7 mouse cellular contexts compared by ENCODE assay signal in the genomic region with DNA sequence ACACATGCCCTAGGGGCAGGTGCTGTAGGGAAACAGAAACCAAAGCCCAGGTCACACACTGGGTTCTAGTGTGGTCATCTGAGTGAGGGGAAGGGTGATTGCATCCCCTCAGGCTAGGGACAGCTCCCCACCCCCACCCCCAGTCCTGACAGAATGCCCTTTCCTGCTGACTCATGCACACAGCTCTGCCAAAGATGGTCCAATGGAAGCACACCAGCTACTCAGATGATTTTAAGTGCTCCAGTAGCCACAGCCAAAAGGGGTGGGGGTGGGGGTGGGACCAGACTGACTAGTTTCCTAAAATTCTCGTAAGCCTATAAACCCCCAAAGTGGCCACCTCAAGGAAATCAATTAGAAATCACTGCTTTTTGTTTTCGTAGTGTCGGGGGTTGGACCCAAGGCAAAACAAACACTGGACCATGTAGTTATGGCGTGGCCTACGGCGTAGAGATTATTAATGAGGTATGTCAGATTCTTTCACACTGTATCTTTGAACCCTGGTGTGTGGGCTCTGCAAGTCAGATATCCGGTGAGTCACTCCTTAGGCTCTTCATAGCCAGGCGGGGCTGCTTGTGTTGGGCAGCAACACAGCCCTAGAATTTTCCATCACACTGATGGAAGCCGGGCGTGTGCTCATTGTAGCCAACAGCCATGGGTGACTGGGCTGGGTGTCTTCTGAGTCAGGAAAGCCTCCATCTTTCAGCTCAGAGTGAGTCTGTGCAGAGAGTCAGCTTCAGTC. TPM values are rescaled to one million over a fixed set of nuclear protein-coding genes. Genes with fewer than 3 reads are reported as not detected.
DNase-seq lines count a peak whose midpoint lies in the region; ATAC-seq and TF ChIP-seq lines count a peak whose summit lies in the region.

No protein-coding gene starts in this region.

- CTCF ChIA-PET in Patski (lab: Charles Lee) = interaction anchor here (1.2 to 2.5 kb wide), 5 partner anchors 9 to 381 kb away, joined by 3 to 9 read pairs (median 4); no protein-coding TSS in a partner anchor

- H3K27ac ChIP-seq in CH12.LX (ENCODE audit: insufficient read depth, low read depth) = no peak overlapping the region
- H3K27ac ChIP-seq in intestine, embryonic 16.5 days (ENCODE audit: low read length) = peak overlapping the region; percentile 36; the same call in 1 of the 2 replicates

- TF ChIP-seq CTCF in CH12.LX (conservative IDR thresholded peaks at IDR 0.05 in 1 of 2, IDR thresholded peaks at IDR 0.05 in 1 of 2; ENCODE audit: low read depth in 2 of 2, low read length in 2 of 2) (no peak), Patski (IDR thresholded peaks at IDR 0.05) (no peak)

- TF ChIP-seq RAD21 in CH12.LX (IDR thresholded peaks at IDR 0.05; ENCODE audit: low read depth, low read length) = no peak

- 49% methylated on average over 10 of the region's 10 CpGs for WGBS in intestine, embryonic 16.5 days

- in situ Hi-C loops in CH12.LX (cut with MboI; ENCODE audit: low pct_ligation_motif_present, low pct_unique_long_range_greater_than_20kb, low sequenced_read_pairs) = no loop called here
- in situ Hi-C loops in Patski (cut with MboI; ENCODE audit: low pct_unique_long_range_greater_than_20kb) = loop anchor here (5.0 kb wide), 1 partner anchor 42 kb away; no protein-coding TSS in a partner anchor

- no peak overlapping the region for H3K4me3 ChIP-seq in CH12.LX (replicated peaks in 1 of 3; ENCODE audit: low read depth in 2 of 3, low read length in 2 of 3, poor library complexity in 1 of 3)
- H3K4me3 ChIP-seq in intestine, embryonic 16.5 days (ENCODE audit: low read length) = no peak overlapping the region

- POLR2A ChIA-PET in Patski (lab: Charles Lee) = interaction anchor here (1.0 to 3.7 kb wide), 11 partner anchors 17 to 197 kb away, joined by 3 to 19 read pairs (median 4); a partner anchor contains a TSS

- no peak for TF ChIP-seq EP300 in CH12.LX (IDR thresholded peaks at IDR 0.05; ENCODE audit: low read length)

- no peaks in the 10 kb centered on the region for H3K79me2 ChIP-seq in CH12.LX (replicated peaks; ENCODE audit: control insufficient read depth, extremely low read depth, insufficient read depth, poor library complexity, severe bottlenecking)

- 0 out of 2 replicates have a peak overlapping the region, but pooled peaks have one; percentile 2 for H3K4me2 ChIP-seq in CH12.LX (ENCODE audit: insufficient read depth, low read depth, poor library complexity, severe bottlenecking)
- no peak overlapping the region for H3K4me2 ChIP-seq in intestine, embryonic 16.5 days (ENCODE audit: low read depth, low read length)

- DNase-seq in CH12.LX (ENCODE audit: extremely low read depth) (no peak), Patski (ENCODE audit: low read depth, low spot score) (peak; percentile 89)
- peak; percentile 44 for DNase-seq in gastrocnemius, postnatal 25 days
- DNase-seq in mesoderm, embryonic 11.5 days (ENCODE audit: low read depth, low spot score) = peak; percentile 43
- no peak for DNase-seq in frontal cortex, adult 2 months (ENCODE audit: extremely low spot score in 1 of 2, low spot score in 1 of 2)

- H3K27me3 ChIP-seq in CH12.LX (replicated peaks) = no peaks in the 10 kb centered on the region
- H3K27me3 ChIP-seq in Patski = no peaks in the 10 kb centered on the region
- H3K27me3 ChIP-seq in intestine, embryonic 16.5 days (replicated peaks; ENCODE audit: control insufficient read depth, insufficient read depth, low read length) = no peaks in the 10 kb centered on the region

- peak; percentile 81 for ATAC-seq in Patski
- ATAC-seq in intestine, embryonic 16.5 days = peak; percentile 42
- no peak for ATAC-seq in megakaryocyte progenitor cell, adult 5-6 weeks (replicated peaks; ENCODE audit: poor library complexity)

- no peaks in the 10 kb centered on the region for H3K9me3 ChIP-seq in CH12.LX (replicated peaks; ENCODE audit: low read length)
- no peaks in the 10 kb centered on the region for H3K9me3 ChIP-seq in intestine, embryonic 16.5 days (ENCODE audit: control insufficient read depth, low read length)

- peaks cover 11 to 16% of the 10 kb centered on the region in 2 experiments for H3K4me1 ChIP-seq in CH12.LX (ENCODE audit: control insufficient read depth in 1 of 2, insufficient read depth in 2 of 2)
- peaks cover 40% of the 10 kb centered on the region for H3K4me1 ChIP-seq in intestine, embryonic 16.5 days (ENCODE audit: control insufficient read depth, insufficient read depth, low read length)

- H3K36me3 ChIP-seq in CH12.LX (replicated peaks in 1 of 2; ENCODE audit: control insufficient read depth in 1 of 2, insufficient read depth in 1 of 2, low read length in 1 of 2) = no peaks in the 10 kb centered on the region
- no peaks in the 10 kb centered on the region for H3K36me3 ChIP-seq in intestine, embryonic 16.5 days (ENCODE audit: control insufficient read depth, insufficient read depth, low read length)

- dilution Hi-C loops in CH12.LX (cut with MboI; ENCODE audit: extremely low pct_ligation_motif_present, extremely low pct_unique_long_range_greater_than_20kb, low sequenced_read_pairs) = no loop called here

- H3K9ac ChIP-seq in CH12.LX (ENCODE audit: insufficient read depth, low read depth) = no peak overlapping the region
- 0 out of 2 replicates have a peak overlapping the region, but pooled peaks have one; percentile 1 for H3K9ac ChIP-seq in intestine, embryonic 16.5 days (ENCODE audit: low read depth, low read length)

- no peak for TF ChIP-seq POLR2A in CH12.LX (IDR thresholded peaks at IDR 0.05; ENCODE audit: low read depth, low read length)

TF ChIP-seq in CH12.LX, 34 proteins besides CTCF, POLR2A, EP300 and RAD21:
- TF ChIP-seq ZC3H11A (IDR thresholded peaks at IDR 0.05; ENCODE audit: low read depth, low read length) = no peak
- TF ChIP-seq UBTF (IDR thresholded peaks at IDR 0.05; ENCODE audit: low read depth, low read length) = no peak
- no peak for TF ChIP-seq JUN (IDR thresholded peaks at IDR 0.05; ENCODE audit: insufficient read depth, low read depth, low read length)
- TF ChIP-seq GABPA (IDR thresholded peaks at IDR 0.05; ENCODE audit: insufficient replicate concordance, low read depth, low read length) = no peak
- TF ChIP-seq SMC3 (IDR thresholded peaks at IDR 0.05; ENCODE audit: low read depth, low read length) = no peak
- TF ChIP-seq TCF12 (IDR thresholded peaks at IDR 0.05; ENCODE audit: low read depth, low read length) = no peak

RNA-seq across cellular contexts. Expression of a gene that starts 54.3 kb away (rescaled TPM):
- total RNA-seq in CH12.LX (2012; rRNA removed) (20.2 and 28.6 TPM in 2 replicates), CH12.LX (2014; rRNA removed) (30.3 and 31.2 TPM in 2 replicates)
- polyA plus RNA-seq in CH12.LX (2012; ENCODE audit: insufficient read length, low read depth) (17.8 and 19.9 TPM in 2 replicates), Patski (2021) (61.2 TPM)
- 10 to 100 TPM; 19.0 to 35.9 TPM for total RNA-seq in gastrocnemius, postnatal 25 days (2021)
- polyA plus RNA-seq in intestine, embryonic 16.5 days (2015; fragmentation: Nextera tagmentation; extraction: Ambion mirVana) = 11.5 and 11.9 TPM in 2 replicates
- polyA plus RNA-seq in frontal cortex, adult 2 months (2012; rRNA removed) = 36.5 and 40.8 TPM in 2 replicates
- total RNA-seq in megakaryocyte progenitor cell, adult 5-6 weeks (2015) = 109 and 114 TPM in 2 replicates
- total RNA-seq in megakaryocyte progenitor cell, adult 5-6 weeks (2017) = 95.7 and 110 TPM in 2 replicates

Comparison
In these comparisons a context has a peak if more than half of its experiments do, and no peak if none do; other contexts are left out.
1. DNase-seq: peak in Patski (single experiment), gastrocnemius, postnatal 25 days (single experiment) and mesoderm, embryonic 11.5 days (single experiment); none in CH12.LX (single experiment) and frontal cortex, adult 2 months (0 of 2).